Mouse (Mus musculus) 3T3-L1 (cell line): ENCODE measurements at regions not wholly inside any gene's neighbourhood (a gene's known extent, or its start where the extent isn't known, plus 50 kb on each side); places are given as distances from the start of the nearest gene placed in this dataset.

Source experiments
- DNase-seq: peaks from one replicate; pipeline ENCODE4 v3.0.0-alpha.2; 2015; ENCODE audit warnings: low read depth, low spot score

DNA sequence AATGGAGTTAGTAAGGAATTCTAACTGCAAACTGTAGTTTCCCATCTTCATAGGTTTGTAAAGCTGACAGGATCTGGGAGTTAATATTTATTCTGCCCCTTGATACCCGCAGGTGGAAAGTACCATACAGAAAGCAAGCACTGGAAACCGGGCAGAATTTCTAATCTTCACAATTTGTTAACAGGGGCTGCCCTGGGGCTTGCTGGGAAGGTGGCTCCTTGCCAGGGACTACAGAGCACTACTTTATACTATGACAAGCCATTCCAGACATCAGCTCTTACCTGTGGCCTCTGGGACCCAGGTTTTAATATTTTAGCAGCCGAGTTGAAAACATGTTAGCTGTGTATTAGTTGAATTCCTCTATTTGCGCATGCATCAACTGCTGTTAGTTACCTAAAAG is 135.1 kb upstream of the Zeb2 start:
- DNase-seq: no peak

DNA sequence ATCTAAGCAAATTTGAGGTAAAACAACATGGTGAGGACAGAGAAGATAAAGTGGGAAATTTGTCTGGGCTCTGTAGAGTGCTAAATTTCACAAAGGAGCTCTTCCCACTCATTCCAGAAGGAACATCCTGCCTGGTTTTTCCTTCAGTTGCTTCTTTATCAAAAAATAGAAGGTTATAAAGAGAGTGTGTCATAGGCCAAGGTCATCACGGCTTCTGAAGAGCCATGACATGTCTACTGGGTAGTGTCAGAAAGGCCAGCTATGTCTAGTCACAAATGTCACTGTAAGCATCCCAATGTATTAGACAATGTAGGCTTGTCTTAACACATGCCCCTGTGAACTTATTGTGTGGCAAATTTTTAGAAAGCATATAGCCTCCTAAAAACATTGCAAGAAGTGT is 132.5 kb upstream of the Zeb2 start:
- no peak for DNase-seq

DNA sequence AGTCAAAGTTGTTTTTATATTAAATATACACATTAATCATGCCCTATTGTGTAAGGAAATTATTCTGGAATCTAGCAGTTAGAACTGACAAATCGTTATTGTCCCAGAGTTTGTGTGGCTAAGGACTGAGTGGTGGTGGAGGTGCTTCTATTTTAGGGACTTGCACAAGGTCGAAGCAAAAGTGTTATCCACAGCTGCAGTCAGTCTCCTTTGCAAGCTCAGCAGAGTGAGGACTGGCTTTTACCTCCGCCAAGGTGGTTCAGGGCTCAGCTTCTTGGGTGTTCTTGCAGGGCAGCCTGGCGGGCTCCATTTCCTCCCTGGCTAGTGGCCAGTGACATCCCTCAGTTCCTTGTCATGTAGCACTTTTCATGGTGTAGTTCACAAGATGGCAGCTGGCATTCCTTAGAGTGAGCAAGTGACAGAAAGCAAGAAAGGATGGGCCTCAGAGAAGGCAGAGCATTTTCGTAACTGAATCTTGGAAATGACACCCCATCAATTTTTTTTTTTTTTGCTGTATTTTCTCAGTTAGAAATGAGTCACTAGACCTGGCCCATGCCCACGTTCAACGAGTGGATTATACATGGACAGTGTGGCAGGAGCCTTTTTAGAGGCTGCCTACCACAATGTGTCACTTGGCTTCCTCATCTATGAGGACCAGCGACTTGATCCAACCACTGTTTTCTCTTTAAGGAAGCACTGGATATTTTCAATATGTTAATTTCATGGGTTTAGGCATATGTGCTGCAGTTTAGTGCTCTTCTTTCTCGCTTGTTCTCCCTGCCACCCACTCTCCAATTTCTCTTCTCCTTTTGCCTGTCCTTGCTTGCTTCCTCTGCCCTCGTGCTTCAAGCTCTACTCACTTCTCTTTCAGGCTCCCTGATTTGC is 129.1 kb upstream of the Zeb2 start:
- peak; percentile 61 for DNase-seq

DNA sequence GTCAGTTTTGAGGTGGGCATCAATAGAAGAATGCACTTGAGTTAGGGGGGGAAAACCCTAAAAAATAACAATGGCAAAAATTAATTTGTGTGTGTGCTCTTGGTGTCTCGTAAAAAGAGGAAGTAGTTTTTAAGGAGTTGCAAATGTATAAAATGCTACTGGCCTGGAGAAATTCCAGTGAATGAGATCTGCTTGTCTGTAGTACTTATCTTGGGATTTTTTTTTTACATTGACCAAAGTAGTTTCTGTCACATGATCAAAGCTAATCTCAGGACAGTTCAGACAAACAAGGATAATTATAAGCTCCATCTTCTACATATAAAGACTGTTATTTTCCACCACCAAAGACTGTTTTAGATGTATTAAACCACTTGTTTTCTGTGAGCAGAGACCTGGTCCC is 128.3 kb upstream of the Zeb2 start:
- no peak for DNase-seq

- DNase-seq: no peak
Observed at GRCm38 (mm10) chr2:45244491-45244890, 127.3 kb upstream of the Zeb2 start.

DNA sequence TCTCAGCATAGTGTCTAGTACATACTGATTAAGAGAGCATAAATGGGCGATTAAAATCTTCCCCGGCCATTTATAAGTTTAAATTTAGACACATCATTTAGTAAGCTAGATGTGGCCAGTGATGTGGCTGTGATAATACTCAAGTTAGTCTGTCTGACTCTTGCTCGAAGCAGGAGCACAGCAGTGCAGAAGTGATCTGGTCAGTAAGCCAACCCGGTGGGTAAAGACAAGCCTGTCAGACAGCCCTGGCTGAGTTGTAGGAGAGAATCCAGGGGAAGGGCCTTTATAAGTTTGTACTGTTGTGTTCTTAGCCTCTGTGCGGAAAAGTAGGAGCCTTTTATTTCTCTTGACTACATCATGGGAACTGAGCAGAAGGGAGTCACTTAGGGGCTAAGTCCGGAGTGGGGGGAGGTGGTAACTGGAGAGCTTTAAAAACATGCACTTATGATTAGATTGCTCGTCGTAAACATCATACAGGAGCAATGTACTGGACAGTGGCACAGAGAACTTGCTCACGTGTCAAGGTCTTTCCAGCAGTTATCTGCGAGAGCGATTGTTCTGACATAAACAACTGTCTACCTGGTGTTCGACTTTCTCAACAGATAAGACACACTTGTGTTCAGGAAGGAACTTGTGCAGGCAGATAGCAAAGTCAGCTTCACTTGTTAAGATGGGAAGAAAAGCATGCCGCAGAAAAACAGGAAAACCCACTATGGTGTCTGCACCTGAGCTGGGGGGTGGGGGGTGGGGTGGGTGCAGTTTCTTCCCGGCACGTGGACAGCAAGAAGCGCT is 122.5 kb upstream of the Zeb2 start:
- no peak for DNase-seq

- DNase-seq: no peak
Observed at GRCm38 (mm10) chr2:45239001-45239400, 121.8 kb upstream of the Zeb2 start.

DNA sequence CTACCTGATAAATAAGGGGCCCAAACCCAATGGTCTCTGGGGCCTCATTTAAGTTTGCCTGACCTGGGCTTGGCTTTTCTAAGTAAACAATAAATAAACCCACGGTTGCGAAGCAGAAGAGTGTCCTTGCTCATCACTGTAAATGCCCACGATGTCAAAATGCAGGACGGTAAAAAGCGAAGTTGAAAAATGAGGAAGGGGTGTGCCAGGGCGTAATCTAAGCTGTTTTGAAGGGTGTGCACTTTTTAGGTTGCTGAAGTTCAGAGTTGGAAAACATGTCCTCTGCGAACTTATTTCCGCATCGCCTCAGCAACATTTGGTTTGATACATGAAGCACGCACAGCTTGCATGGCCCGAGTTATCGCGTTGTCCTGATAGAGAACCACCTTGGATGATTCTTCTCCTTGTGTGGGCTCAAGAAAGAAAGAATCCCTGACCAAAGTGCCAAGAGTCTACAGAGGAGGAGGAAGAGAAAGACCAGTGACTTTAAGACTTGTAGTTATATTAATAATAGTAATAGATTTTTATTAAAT is 119.0 kb upstream of the Zeb2 start:
- no peak for DNase-seq

GRCm38 (mm10) chr2:45234148-45234547 is 117.0 kb upstream of the Zeb2 start:
- DNase-seq: no peak

DNA sequence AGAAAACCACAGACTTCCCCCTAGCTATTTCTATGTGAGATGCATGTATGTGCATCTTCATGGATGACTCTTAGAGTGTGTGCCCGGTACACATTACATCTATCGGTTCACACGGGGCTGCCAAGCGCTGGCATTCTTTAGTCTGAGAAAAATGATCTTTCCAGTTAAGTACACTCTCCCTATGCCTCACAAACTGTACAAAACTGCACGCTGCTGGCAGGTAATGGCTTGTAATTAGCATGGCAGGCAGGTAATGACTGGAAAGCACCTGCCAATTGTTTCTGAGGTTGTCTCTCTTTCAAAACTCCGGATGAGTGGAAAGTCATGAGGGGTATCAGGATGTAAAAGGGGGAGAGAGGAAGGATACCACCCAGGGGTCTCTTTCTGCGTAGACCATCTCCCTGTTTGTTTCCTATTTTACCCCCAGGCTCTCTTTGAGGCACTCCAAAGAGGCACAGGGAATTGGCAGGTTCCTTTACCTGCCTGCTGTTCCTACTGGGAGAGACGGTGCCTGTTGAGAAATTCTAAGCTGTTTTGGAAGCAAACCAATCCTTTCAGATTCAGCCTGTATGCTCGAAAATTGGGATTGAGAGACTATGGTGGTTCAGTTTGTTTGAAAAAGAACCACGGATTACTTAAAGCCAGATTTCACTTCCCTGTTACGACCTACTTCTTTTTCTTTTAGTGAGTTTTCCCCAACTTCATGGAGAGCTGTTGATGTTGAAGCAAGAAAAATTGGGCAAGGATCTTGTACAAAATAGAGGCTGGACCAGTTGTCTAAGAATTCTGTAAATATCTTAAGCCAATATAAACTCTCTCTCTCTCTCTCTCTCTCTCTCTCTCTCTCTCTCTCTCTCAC is 113.4 kb upstream of the Zeb2 start:
- DNase-seq: no peak

DNA sequence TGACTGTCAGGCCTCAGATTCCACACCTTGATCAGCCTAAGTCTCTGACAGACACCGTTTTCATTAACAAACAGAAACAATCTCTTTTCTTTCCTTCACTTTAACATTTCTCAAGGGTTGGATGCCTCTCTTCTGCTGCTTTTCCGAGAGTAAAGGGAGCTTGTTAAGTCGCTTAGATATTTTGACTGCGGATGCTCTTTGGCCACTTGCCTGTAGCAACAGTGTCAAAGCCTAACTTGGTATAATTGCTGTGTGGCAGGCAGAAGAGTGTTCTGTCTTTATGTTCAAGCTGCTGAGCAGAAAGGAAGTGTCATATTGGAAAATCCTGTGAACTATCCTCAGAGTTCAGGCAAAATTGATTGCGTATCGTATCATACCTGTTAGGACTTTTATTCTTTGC is 112.3 kb upstream of the Zeb2 start:
- DNase-seq: peak; percentile 5

- no peak for DNase-seq
Observed at GRCm38 (mm10) chr2:45227276-45227944, 110.2 kb upstream of the Zeb2 start.

DNA sequence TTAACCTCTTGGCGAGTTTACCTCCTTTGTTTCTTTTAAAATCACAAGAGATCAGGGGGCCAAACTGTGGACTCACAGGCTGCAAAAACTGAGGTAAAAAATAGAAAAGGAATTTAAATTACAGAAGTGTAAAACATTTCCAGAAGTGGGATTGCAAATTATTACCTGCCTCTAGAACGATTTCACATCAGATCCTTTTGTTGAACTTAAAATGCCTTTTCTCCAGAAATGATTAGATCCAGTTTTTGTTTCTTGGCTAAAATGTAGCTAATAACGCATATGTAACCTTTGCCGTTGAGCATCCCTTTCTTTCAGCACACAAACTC is 108.8 kb upstream of the Zeb2 start:
- DNase-seq: no peak

DNA sequence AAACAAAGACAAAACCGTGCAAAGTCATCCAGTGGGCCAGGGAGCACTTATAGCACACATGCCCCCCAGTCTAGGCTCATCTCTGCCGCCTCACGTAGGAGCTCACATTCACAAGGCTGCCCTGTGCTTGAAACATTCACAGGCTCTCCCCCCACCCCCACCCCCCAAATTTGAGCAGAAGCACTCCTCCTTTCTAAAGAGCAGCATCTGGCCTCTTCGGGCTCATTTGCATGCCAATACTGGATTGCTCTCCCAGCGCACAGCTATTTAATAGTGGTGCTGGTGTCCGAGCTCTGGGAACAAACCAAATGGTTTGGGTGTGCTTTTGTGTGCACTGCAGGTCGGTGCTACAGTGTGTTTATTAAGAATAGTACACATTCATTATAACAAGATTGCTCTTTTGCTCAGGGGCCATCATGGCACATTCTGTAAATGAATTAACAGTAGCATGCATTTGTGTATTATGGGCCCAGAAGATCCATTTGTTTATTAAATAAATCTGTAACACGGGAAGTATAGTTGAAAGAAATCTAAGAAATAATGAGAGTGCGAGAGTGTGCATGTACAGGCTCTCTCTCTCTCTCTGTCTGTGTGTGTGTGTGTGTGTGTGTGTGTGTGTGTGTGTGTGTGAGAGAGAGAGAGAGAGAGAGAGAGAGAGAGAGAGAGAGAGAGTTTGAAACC is 108.3 kb upstream of the Zeb2 start:
- no peak for DNase-seq

- DNase-seq: no peak
Observed at GRCm38 (mm10) chr2:45222213-45222612, 105.0 kb upstream of the Zeb2 start.

GRCm38 (mm10) chr2:45219851-45220250 is 102.7 kb upstream of the Zeb2 start:
- no peak for DNase-seq

DNA sequence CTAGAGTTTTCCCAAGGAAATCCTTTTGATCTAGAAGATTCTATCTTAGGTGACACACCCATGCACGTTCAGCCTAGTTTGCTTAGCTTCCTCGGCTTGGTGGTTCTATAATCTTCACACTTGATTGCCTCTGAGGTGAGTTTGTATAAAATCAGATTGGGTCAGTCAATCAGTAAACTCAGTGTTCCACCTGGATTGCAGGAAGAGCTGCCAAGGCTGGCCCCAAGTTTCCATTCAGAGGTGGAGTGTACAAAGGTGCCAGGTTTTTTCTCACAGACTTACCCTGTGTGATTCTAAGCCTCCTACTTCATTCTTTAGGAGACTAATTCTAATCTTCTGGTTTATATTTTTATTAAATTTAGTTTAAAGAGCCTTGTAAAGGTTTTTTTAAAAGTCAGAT is 95.6 kb upstream of the Zeb2 start:
- no peak for DNase-seq

GRCm38 (mm10) chr2:45208526-45208925 is 91.3 kb upstream of the Zeb2 start:
- DNase-seq: no peak

- peak; percentile 27 for DNase-seq
Observed at GRCm38 (mm10) chr2:45205756-45206155, 88.6 kb upstream of the Zeb2 start.

GRCm38 (mm10) chr2:45205211-45205610 is 88.0 kb upstream of the Zeb2 start:
- DNase-seq: no peak
